Mouse (Mus musculus) C2C12 (cell line): ENCODE results near the gene A1cf.

Experiments
- MAX ChIP-seq: IDR thresholded peaks from one replicate; pipeline ENCODE4 v1.6.1; 2011; ENCODE audit warnings: mild to moderate bottlenecking, control low read depth
- USF1 ChIP-seq: IDR thresholded peaks from one replicate; pipeline ENCODE4 v1.6.1; 2011; ENCODE audit warnings: low read depth, mild to moderate bottlenecking, control low read depth, moderate library complexity

DNA sequence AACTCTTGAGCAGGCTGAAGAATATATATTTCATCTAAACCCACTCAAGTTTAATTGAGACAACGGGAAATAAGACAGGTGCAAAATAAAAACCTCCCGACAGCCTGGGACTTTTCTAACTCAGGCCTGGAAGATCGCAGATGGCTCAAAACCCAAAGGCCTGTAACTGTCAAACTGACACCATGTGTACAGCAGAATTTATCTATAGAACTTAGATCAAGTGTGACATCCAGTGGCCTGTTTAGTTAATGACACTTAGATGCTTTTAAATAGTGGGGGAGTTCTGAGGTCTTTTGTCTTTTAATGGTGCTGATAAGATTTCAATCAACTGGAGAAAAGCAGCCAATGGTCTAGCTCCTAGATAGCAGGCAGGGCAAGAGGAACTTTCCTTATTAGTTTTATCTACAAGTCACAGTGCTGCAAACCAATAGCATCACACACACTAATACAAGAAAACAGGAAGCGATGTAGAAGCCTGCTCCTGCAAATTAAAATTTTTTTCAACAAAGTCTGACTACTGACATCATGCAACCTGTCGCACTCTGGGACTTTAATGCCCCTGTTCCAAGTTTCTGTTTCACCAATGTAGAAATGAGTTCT is 99.5 kb downstream of the A1cf start:
- no peak for TF ChIP-seq MAX
- TF ChIP-seq USF1, result no peak
